Mouse (Mus musculus) intestine, embryonic 14.5 days (tissue): Measurements from ENCODE around the gene Gm21913. TPM values are rescaled to one million over a fixed set of nuclear protein-coding genes. Genes with fewer than 3 reads are reported as not detected.
"Not testable (repeated sequence)": the region's sequence is repeated elsewhere in the genome, so short reads cannot be mapped to it uniquely, and the experiment has no call there.

ENCODE experiments used
- ATAC-seq: fragments of 200-750 bp; cut with Nextera tagmentation; replicated peaks from 2 replicates; pipeline ENCODE4 v1.8.0; 2017; ENCODE audit warnings: low read depth, moderate number of reproducible peaks, moderate TSS enrichment, moderate library complexity; ENCODE audit not compliant: low FRiP score, low TSS enrichment
- DNase-seq: peaks from one replicate; pipeline ENCODE4 v3.0.0-alpha.2; 2018; ENCODE audit warnings: low spot score
- H3K27ac ChIP-seq: fragments of 300-500 bp; sonication (generic); 2 replicates; pipeline ENCODE4 v1.5.1; 2014; ENCODE audit warnings: low read depth, mild to moderate bottlenecking, control low read depth
- H3K27me3 ChIP-seq: fragments of 300-500 bp; sonication (generic); replicated peaks from 2 replicates; pipeline ENCODE4 v1.6.1; 2014; ENCODE audit warnings: low read length, control low read depth; ENCODE audit not compliant: control insufficient read depth, insufficient read depth
- H3K36me3 ChIP-seq: fragments of 300-500 bp; sonication (generic); 2 replicates; pipeline ENCODE4 v1.6.1; 2014; ENCODE audit warnings: low read length, control low read depth; ENCODE audit not compliant: control insufficient read depth, insufficient read depth
- H3K4me1 ChIP-seq: fragments of 300-500 bp; sonication (generic); replicated peaks from 2 replicates; pipeline ENCODE4 v1.6.1; 2014; ENCODE audit warnings: low read length, control low read depth, mixed read lengths; ENCODE audit not compliant: control insufficient read depth, insufficient read depth
- H3K4me2 ChIP-seq: fragments of 300-500 bp; sonication (generic); 2 replicates; pipeline ENCODE4 v1.6.1; 2014; ENCODE audit warnings: low read length
- H3K4me3 ChIP-seq: fragments of 300-500 bp; sonication (generic); 2 replicates; pipeline ENCODE4 v1.5.1; 2014; ENCODE audit warnings: low read depth, low read length, control low read depth, mixed read lengths
- H3K9ac ChIP-seq: fragments of 300-500 bp; sonication (generic); 2 replicates; pipeline ENCODE4 v1.6.1; 2014; ENCODE audit warnings: mild to moderate bottlenecking, low read length
- H3K9me3 ChIP-seq: fragments of 300-500 bp; sonication (generic); 2 replicates; pipeline ENCODE4 v1.6.1; 2016; ENCODE audit warnings: low read length, control low read depth; ENCODE audit not compliant: control insufficient read depth
- WGBS: fragments of 180-500 bp; shearing (Covaris S2); extraction: QIAGEN DNeasy Blood & Tissue Kit; methylation state at CpG from one replicate; pipeline ENCODE4 v1.1.7; 2014; 5-methylcytosine and 5-hydroxymethylcytosine counted together
- polyA plus RNA-seq: library from polyadenylated mRNA; unstranded; fragments of >200 nt; fragmentation: Nextera tagmentation; extraction: Ambion mirVana; gene quantifications from 2 replicates; pipeline ENCODE4 v1.2.1, GENCODE M21; 2014

The Gm21913 gene
- polyA plus RNA-seq, result not detected in 2 replicates

DNA sequence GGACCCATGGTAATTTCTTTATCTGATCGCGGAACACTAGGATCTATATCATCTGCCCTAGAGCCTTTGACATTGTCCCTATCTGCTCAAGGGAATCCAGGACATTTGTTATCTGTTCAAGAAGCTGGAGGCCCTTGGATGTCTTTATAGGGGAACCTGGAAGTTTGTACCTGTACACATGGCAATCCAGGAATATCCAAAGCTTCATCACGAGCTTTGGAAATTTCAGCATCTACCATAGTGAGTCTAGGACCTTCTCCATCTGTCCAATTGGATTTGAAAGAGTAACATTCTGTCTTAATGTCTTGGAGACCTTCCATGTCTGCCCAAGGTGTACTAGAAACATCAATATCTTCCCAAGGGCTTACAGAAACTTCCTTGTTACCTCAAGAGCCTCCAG, at the start of gene Gm21913:
Gene Gm21913 (plus strand): TSS at position 301 of the 400 bp plus-strand sequence.
- H3K4me1 ChIP-seq, H3K9me3 ChIP-seq, H3K4me3 ChIP-seq, ATAC-seq, DNase-seq, H3K4me2 ChIP-seq, H3K9ac ChIP-seq, H3K27ac ChIP-seq, H3K36me3 ChIP-seq, H3K27me3 ChIP-seq: not testable (repeated sequence)
- WGBS, result no CpG with 5 or more reads among the region's 3 CpGs

Other genes with a start within 250 kb of the Gm21913 start
- gene Gm29110, start 153.4 kb upstream of the Gm21913 start, polyA plus RNA-seq, result not detected in 2 replicates